Mouse (Mus musculus): ENCODE measurements around the gene Klhdc7b.

GRCm38 (mm10) chr15:89352795-89353194 is 31.9 kb upstream of the Klhdc7b start:
- TF ChIP-seq CTCF (IDR thresholded peaks at IDR 0.05; ENCODE audit: extremely low read depth, insufficient read depth, insufficient read length, insufficient replicate concordance) (no peak), POLR2A (IDR thresholded peaks at IDR 0.05; ENCODE audit: low read depth, low read length) (no peak)

Data from spleen, adult 2 months (tissue).